Mouse (Mus musculus) limb, embryonic 11.5 days (tissue): ENCODE data around the gene Pde6g. TPM values are rescaled to one million over a fixed set of nuclear protein-coding genes. Genes with fewer than 3 reads are reported as not detected.
A peak's percentile ranks its signal among the peaks of the same experiment; 100 is the strongest.
"Not testable (repeated sequence)": the region's sequence is repeated elsewhere in the genome, so short reads cannot be mapped to it uniquely, and the experiment has no call there.

Experiments used
- ATAC-seq: fragments of 200-750 bp; cut with Nextera tagmentation; 2 replicates; pipeline ENCODE4 v1.8.0; 2017; ENCODE audit warnings: low read depth; ENCODE audit not compliant: insufficient number of reproducible peaks, low FRiP score, low TSS enrichment
- DNase-seq: peaks from one replicate; pipeline ENCODE4 v3.0.0-alpha.2; 2015; ENCODE audit warnings: low spot score
- H3K27ac ChIP-seq: fragments of 300-500 bp; sonication (generic); replicated peaks from 2 replicates; pipeline ENCODE4 v1.5.1; 2014; ENCODE audit warnings: low read depth, mild to moderate bottlenecking, low read length
- H3K27me3 ChIP-seq: fragments of 300-500 bp; sonication (generic); 2 replicates; pipeline ENCODE4 v1.6.1; 2014; ENCODE audit warnings: mild to moderate bottlenecking, low read length, mixed read lengths; ENCODE audit not compliant: control insufficient read depth, insufficient read depth
- H3K36me3 ChIP-seq: fragments of 300-500 bp; sonication (generic); 2 replicates; pipeline ENCODE4 v1.6.1; 2014; ENCODE audit warnings: mild to moderate bottlenecking, low read length, moderate library complexity, mixed read lengths; ENCODE audit not compliant: control insufficient read depth, insufficient read depth
- H3K4me1 ChIP-seq: fragments of 300-500 bp; sonication (generic); 2 replicates; pipeline ENCODE4 v1.6.1; 2014; ENCODE audit warnings: low read length, mixed read lengths; ENCODE audit not compliant: control insufficient read depth, insufficient read depth
- H3K4me2 ChIP-seq: fragments of 300-500 bp; sonication (generic); 2 replicates; pipeline ENCODE4 v1.6.1; 2014; ENCODE audit warnings: low read depth, mild to moderate bottlenecking, moderate library complexity; ENCODE audit not compliant: severe bottlenecking
- H3K4me3 ChIP-seq: fragments of 300-500 bp; sonication (generic); 2 replicates; pipeline ENCODE4 v1.5.1; 2014; ENCODE audit warnings: low read depth, low read length
- H3K9ac ChIP-seq: fragments of 300-500 bp; sonication (generic); 2 replicates; pipeline ENCODE4 v1.6.1; 2014; ENCODE audit warnings: mild to moderate bottlenecking, low read length
- H3K9me3 ChIP-seq: fragments of 300-500 bp; sonication (generic); 2 replicates; pipeline ENCODE4 v1.6.1; 2016; ENCODE audit warnings: low read length; ENCODE audit not compliant: control insufficient read depth
- WGBS: fragments of 180-500 bp; shearing (Covaris S2); extraction: QIAGEN DNeasy Blood & Tissue Kit; methylation state at CpG from one replicate; pipeline ENCODE4 v1.1.7; 2014; 5-methylcytosine and 5-hydroxymethylcytosine counted together
- polyA plus RNA-seq: library from polyadenylated mRNA; unstranded; fragments of >200 nt; fragmentation: Nextera tagmentation; extraction: Ambion mirVana; gene quantifications from 2 replicates; pipeline ENCODE4 v1.2.1, GENCODE M21; 2014

Pde6g gene
- polyA plus RNA-seq, 1 experiment from 2014 or later, result 0.19 TPM

GRCm38 (mm10) chr11:120422651-120423568 is 30.4 kb downstream of the Pde6g start:
- no peak overlapping the region for H3K4me3 ChIP-seq
- peak; percentile 24 for DNase-seq
- H3K9me3 ChIP-seq, result no peaks in the 10 kb centered on the region
- no peak overlapping the region for H3K9ac ChIP-seq
- peaks cover 25% of the 10 kb centered on the region for H3K36me3 ChIP-seq
- 52% methylated on average over 13 of the region's 13 CpGs for WGBS
- ATAC-seq, result no peak
- H3K4me2 ChIP-seq, result 0 out of 2 replicates have a peak overlapping the region, but pooled peaks have one; percentile 2
- no peaks in the 10 kb centered on the region for H3K27me3 ChIP-seq
- H3K27ac ChIP-seq, result no peak overlapping the region
- no peaks in the 10 kb centered on the region for H3K4me1 ChIP-seq

- WGBS, result 82% methylated on average over 1 of the region's 1 CpGs
- ATAC-seq (no peak), DNase-seq (no peak)
- H3K4me3 ChIP-seq, result no peak overlapping the region
- no peaks in the 10 kb centered on the region for H3K4me1 ChIP-seq
- no peak overlapping the region for H3K4me2 ChIP-seq
- H3K27ac ChIP-seq, result no peak overlapping the region
- H3K9me3 ChIP-seq, result no peaks in the 10 kb centered on the region
- peaks cover 23% of the 10 kb centered on the region for H3K36me3 ChIP-seq
- no peak overlapping the region for H3K9ac ChIP-seq
- no peaks in the 10 kb centered on the region for H3K27me3 ChIP-seq
Measured at GRCm38 (mm10) chr11:120418592-120418991, 34.7 kb downstream of the Pde6g start.

- H3K4me2 ChIP-seq, result no peak overlapping the region
- no peak overlapping the region for H3K9ac ChIP-seq
- DNase-seq (no peak), ATAC-seq (no peak)
- H3K4me1 ChIP-seq, result no peaks in the 10 kb centered on the region
- H3K27me3 ChIP-seq, result no peaks in the 10 kb centered on the region
- H3K4me3 ChIP-seq, result no peak overlapping the region
- H3K36me3 ChIP-seq, result peaks cover 29% of the 10 kb centered on the region
- no peaks in the 10 kb centered on the region for H3K9me3 ChIP-seq
- 86% methylated on average over 7 of the region's 7 CpGs for WGBS
- no peak overlapping the region for H3K27ac ChIP-seq
Measured at GRCm38 (mm10) chr11:120417852-120418251, 35.4 kb downstream of the Pde6g start.

GRCm38 (mm10) chr11:120413621-120414020 is 39.7 kb downstream of the Pde6g start:
- not testable (repeated sequence) for H3K27me3 ChIP-seq, DNase-seq, H3K9ac ChIP-seq, H3K9me3 ChIP-seq, H3K4me1 ChIP-seq, H3K4me2 ChIP-seq, ATAC-seq, H3K27ac ChIP-seq, H3K4me3 ChIP-seq
- 92% methylated on average over 7 of the region's 10 CpGs for WGBS
- peaks cover 46% of the 10 kb centered on the region for H3K36me3 ChIP-seq

GRCm38 (mm10) chr11:120406445-120406844 is 46.9 kb downstream of the Pde6g start:
- no peaks in the 10 kb centered on the region for H3K9me3 ChIP-seq
- no peak for DNase-seq
- no peak overlapping the region for H3K4me3 ChIP-seq
- H3K27ac ChIP-seq, result no peak overlapping the region
- no peak overlapping the region for H3K4me2 ChIP-seq
- no peak for ATAC-seq
- H3K27me3 ChIP-seq, result no peaks in the 10 kb centered on the region
- H3K4me1 ChIP-seq, result no peaks in the 10 kb centered on the region
- peaks cover 39% of the 10 kb centered on the region for H3K36me3 ChIP-seq
- 91% methylated on average over 1 of the region's 1 CpGs for WGBS
- H3K9ac ChIP-seq, result no peak overlapping the region

- peaks cover 36% of the 10 kb centered on the region for H3K36me3 ChIP-seq
- H3K4me2 ChIP-seq, result no peak overlapping the region
- H3K9me3 ChIP-seq, result no peaks in the 10 kb centered on the region
- no peak overlapping the region for H3K27ac ChIP-seq
- no peak overlapping the region for H3K9ac ChIP-seq
- no peaks in the 10 kb centered on the region for H3K4me1 ChIP-seq
- WGBS, result 96% methylated on average over 3 of the region's 3 CpGs
- no peaks in the 10 kb centered on the region for H3K27me3 ChIP-seq
- H3K4me3 ChIP-seq, result no peak overlapping the region
- DNase-seq, result no peak
- no peak for ATAC-seq
Measured at GRCm38 (mm10) chr11:120405867-120406266, 47.4 kb downstream of the Pde6g start.

GRCm38 (mm10) chr11:120404814-120405213 is 48.5 kb downstream of the Pde6g start:
- Histone ChIP-seq H3K4me2 (no peak overlapping the region), H3K27ac (no peak overlapping the region), H3K9me3 (no peaks in the 10 kb centered on the region), H3K9ac (no peak overlapping the region), H3K36me3 (peaks cover 36% of the 10 kb centered on the region), H3K27me3 (no peaks in the 10 kb centered on the region), H3K4me3 (no peak overlapping the region), H3K4me1 (no peaks in the 10 kb centered on the region)
- ATAC-seq (no peak), DNase-seq (no peak)
- WGBS, result 78% methylated on average over 1 of the region's 1 CpGs

GRCm38 (mm10) chr11:120399319-120399718 is 54.0 kb downstream of the Pde6g start:
- H3K9me3 ChIP-seq, result no peaks in the 10 kb centered on the region
- WGBS, result 85% methylated on average over 2 of the region's 2 CpGs
- ATAC-seq (no peak), DNase-seq (no peak)
- H3K4me3 ChIP-seq, result no peak overlapping the region
- no peak overlapping the region for H3K4me2 ChIP-seq
- no peaks in the 10 kb centered on the region for H3K27me3 ChIP-seq
- no peak overlapping the region for H3K27ac ChIP-seq
- no peaks in the 10 kb centered on the region for H3K4me1 ChIP-seq
- H3K9ac ChIP-seq, result no peak overlapping the region
- peaks cover 20% of the 10 kb centered on the region; the same call in 1 of the 2 replicates for H3K36me3 ChIP-seq
